Mouse (Mus musculus) heart, adult 8-10 months (tissue): ENCODE data around the gene Tas2r123. TPM values are rescaled to one million over a fixed set of nuclear protein-coding genes. Genes with fewer than 3 reads are reported as not detected.

ENCODE experiments used
- DNase-seq: peaks from one replicate; pipeline ENCODE4 v3.0.0; 2022; ENCODE audit warnings: low spot score
- total RNA-seq, 4 experiments: library from RNA; stranded (reverse); gene quantifications; 2 replicates each; pipeline ENCODE4 v1.2.4; 2022

Gene Tas2r123
- total RNA-seq: not detected

- DNase-seq: no peak
These were observed at the start of gene Tas2r123 for GRCm38 (mm10) chr6:132846842-132847241. Tas2r123 (plus strand) TSS chr6:132847142.

DNA sequence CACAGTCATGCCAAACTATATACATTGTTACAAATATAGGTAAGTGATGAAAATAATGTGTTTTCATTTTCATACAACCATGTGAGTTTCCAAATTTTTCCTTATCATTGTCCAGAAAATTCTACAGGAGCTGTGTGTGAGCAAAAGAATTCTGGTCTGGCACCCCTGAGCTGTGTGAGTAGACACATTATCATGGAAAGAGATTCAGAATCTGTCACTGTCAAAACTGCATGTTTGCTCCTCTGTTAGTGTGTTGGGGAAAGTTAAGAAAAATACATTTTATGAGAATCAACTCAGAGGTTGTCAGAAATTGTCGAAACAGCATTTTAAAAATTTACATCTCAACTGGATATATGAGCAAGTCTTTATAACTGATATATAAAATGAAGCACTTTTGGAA is 44.4 kb upstream of the Tas2r123 start, which contains the start of gene Tas2r117:
Gene Tas2r117, plus strand, starts transcription at position 301 of the 400 bp plus-strand sequence.
- DNase-seq: no peak

DNA sequence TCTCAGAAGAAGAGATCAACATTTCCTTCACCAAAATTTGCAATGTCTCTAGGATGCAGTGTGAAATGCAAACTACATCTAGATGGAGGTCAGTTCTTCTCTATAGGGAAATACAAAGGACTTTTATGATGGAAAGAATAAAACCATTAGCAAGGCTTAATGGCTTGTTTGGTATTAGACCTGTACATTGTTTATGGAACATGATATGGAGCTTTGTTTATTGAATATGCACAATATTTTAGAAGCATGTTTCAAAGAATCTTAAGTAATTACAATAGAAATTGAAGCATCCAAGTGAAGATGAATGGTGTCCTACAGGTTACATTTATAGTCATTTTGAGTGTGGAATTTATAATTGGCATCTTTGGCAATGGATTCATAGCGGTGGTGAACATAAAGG is 8.2 kb downstream of the Tas2r123 start, which contains the start of gene Tas2r116:
Gene Tas2r116, plus strand, starts transcription at position 301 of the 400 bp plus-strand sequence.
- no peak for DNase-seq

DNA sequence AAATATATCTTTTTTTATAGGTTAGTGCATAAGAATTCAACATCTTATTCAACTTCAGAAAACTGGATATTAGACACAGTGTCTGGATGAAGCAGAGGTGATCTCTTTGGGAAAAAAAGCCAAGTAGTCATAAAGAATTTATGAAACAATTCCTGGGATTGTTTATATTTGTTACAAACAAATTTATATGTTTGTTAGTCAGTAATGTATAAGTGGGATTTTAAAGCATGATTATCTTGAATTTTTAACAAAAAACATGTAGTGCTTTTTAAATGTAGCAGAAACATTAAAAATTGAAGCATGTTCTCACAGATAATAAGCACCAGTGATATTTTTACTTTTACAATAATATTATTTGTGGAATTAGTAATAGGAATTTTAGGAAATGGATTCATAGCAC is 20.8 kb downstream of the Tas2r123 start, which contains the start of gene Tas2r110:
Gene Tas2r110, plus strand, starts transcription at position 301 of the 400 bp plus-strand sequence.
- no peak for DNase-seq

DNA sequence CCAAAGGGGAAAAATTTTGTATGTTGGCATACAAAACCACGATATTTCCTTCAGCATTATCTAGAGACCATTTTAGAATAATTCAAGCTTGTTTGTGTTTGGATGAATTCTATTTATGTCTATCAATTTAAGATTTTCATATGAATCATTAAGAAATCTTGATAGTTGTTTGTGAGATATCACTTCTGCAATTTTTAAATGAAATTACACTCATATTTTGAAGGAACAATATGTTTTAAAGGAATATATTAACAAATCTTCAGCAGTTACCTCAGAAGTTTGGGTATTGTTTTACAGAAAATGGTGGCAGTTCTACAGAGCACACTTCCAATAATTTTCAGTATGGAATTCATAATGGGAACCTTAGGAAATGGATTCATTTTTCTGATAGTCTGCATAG is 45.8 kb downstream of the Tas2r123 start, which contains the start of gene Tas2r113:
Gene Tas2r113, plus strand, starts transcription at position 301 of the 400 bp plus-strand sequence.
- no peak for DNase-seq

Other genes starting within 250 kb of the Tas2r123 start
- gene A630073D07Rik, start 195.6 kb upstream of the Tas2r123 start, total RNA-seq: not detected
- gene Tas2r120, start 190.2 kb upstream of the Tas2r123 start, total RNA-seq: not detected
- not detected for gene Tas2r121, start 146.1 kb upstream of the Tas2r123 start, total RNA-seq
- not detected for gene Tas2r122, start 135.2 kb upstream of the Tas2r123 start, total RNA-seq
- not detected for gene Tas2r115, start 109.1 kb upstream of the Tas2r123 start, total RNA-seq
- gene Tas2r124, start 92.4 kb upstream of the Tas2r123 start, total RNA-seq: not detected
- gene Tas2r102, start 85.0 kb upstream of the Tas2r123 start, total RNA-seq: not detected
- gene Tas2r136, start 69.0 kb upstream of the Tas2r123 start, total RNA-seq: not detected
- gene Tas2r117, start 44.3 kb upstream of the Tas2r123 start, total RNA-seq: not detected
- gene Tas2r116, start 8.3 kb downstream of the Tas2r123 start, total RNA-seq: not detected
- not detected for gene Tas2r110, start 20.9 kb downstream of the Tas2r123 start, total RNA-seq
- not detected for gene Tas2r113, start 45.9 kb downstream of the Tas2r123 start, total RNA-seq
- not detected for gene Tas2r125, start 62.5 kb downstream of the Tas2r123 start, total RNA-seq
- gene Tas2r129, start 104.0 kb downstream of the Tas2r123 start, total RNA-seq: not detected
- not detected for gene Tas2r131, start 110.8 kb downstream of the Tas2r123 start, total RNA-seq
- not detected for gene Tas2r109, start 133.8 kb downstream of the Tas2r123 start, total RNA-seq
- not detected for gene Tas2r103, start 190.0 kb downstream of the Tas2r123 start, total RNA-seq
- not detected for gene Tas2r140, start 208.7 kb downstream of the Tas2r123 start, total RNA-seq